Mouse (Mus musculus): ENCODE measurements around the gene Esrrg.

Gene Esrrg

DNA sequence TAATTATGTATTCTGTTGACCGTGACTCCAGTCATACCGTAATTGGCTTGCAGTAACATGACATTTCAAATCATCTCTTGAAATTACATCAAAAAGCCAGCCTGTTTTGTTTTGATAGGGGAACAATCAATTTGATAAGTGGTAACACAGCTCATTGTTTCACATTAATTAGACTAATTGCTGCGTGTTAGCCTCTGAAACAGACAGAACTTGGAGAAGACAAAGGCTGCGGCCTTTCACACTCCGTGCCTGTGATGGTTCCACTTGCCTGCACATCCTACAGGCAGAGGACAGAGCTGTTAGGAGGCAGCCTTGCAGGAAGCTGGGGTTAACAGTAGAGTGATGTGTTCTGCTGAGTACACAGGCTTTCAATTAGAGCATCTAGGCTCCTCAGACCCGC lies 309.7 kb downstream of the Esrrg start:
- DNase-seq (ENCODE audit: low spot score): no peak

DNA sequence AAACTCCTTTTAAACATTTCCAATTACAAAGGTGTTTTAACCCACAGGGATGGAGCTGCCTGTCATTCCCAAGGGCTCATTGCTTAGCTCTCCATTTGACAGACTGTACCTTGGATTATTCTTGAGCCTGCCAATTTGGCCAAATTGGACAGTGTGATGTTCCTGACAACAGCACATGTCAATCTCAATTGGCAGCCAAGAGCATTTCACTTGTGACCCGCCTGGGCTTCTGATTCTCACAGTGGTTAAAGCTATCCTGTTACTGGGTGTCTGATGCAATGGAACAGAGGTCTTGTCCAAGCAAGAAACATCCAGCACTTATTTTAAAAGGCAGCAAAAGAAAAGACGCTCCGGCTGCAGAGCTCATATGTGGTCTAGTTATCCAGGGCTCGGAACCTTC lies 310.3 kb downstream of the Esrrg start:
- no peak for DNase-seq (ENCODE audit: low spot score)

- DNase-seq (ENCODE audit: low spot score): no peak
These were observed 311.7 kb downstream of the Esrrg start for GRCm38 (mm10) chr1:187920156-187920777.

DNA sequence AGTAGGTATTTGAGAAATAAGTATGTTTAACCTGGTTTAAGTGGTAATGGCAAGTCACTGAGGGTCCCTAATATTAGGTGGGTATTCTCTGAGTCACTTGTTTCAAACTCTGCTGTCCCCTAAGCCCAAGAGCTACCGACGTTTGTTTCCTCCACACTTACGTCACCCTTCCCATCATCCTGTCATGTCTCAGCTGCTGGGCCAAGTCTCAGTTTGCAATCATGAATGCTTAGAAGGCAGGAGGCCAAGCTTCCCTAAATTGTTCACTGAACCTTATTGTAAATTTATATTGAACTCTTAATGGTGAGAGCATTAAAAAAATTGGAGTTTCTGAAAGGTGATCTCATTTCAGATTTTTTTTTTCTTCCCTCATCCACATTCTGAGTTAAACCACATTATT lies 322.6 kb downstream of the Esrrg start:
- no peak for DNase-seq (ENCODE audit: low spot score)

DNA sequence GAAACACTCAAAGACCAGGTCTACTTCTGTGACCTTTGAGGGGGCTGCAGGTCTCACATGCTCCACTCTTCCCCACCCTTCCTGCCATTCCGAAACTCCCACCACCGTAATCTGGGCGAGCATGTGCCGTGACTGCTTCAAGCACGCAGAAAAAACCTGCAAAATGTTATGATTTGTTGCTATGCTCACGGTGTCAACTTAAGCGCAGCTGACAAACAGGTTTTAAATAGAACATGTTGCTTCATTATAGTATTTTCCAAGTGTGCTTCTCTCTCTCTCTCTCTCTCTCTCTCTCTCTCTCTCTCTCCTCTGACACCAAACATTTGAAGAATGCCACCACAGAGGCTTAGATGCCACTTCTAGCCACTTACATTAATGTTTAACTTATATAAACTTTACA lies 330.1 kb downstream of the Esrrg start:
- no peak for DNase-seq (ENCODE audit: low spot score)

- no peak for DNase-seq (ENCODE audit: low spot score)
These were observed 330.5 kb downstream of the Esrrg start for GRCm38 (mm10) chr1:187939078-187939477.

- DNase-seq (ENCODE audit: low spot score): no peak
These were observed 342.9 kb downstream of the Esrrg start for GRCm38 (mm10) chr1:187951506-187951905.

GRCm38 (mm10) chr1:187956702-187957101 lies 348.1 kb downstream of the Esrrg start:
- DNase-seq (ENCODE audit: low spot score): no peak

- no peak for DNase-seq (ENCODE audit: low spot score)
These were observed 350.6 kb downstream of the Esrrg start for GRCm38 (mm10) chr1:187959192-187959591.

DNA sequence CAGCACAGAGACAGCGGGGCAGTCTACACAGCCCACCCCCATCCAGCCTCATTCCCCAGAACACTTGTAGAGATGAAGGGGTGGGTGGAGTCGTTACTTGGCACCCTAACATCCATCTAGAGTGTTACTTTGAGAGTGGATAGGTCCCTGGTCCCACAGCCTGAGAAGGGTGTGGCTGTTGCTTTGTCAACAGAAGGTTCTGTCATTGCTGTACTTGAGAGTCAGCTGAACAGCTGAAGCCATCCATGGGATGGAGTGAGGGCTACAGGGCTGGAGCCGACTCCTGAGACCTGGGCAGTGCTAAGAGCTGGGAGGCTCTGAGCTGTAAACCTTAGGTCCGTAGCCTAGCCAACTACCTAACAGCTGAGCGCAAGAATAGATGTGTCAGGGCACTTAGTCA lies 352.9 kb downstream of the Esrrg start:
- DNase-seq (ENCODE audit: low spot score): no peak

- DNase-seq (ENCODE audit: low spot score): no peak
These were observed 356.5 kb downstream of the Esrrg start for GRCm38 (mm10) chr1:187964829-187965760.

DNA sequence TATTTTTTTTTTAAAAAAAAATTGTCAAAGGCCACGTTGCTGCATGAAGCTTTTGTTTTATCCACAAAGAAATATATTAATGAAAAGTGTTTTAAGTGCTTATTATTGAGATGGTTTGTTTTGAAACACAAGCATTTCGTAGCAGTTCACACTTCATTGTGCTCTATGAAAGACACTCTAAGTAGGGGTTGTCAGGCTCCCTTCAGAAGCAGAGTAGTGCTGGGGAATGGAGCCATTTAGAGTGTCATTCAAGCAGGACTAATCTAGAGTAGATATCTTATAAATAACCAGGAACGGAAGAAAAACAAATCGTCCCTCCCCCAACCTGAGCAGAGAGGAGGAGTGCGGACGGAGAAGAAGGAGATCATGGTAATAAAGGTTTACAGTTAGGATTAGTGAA lies 357.3 kb downstream of the Esrrg start:
- DNase-seq (ENCODE audit: low spot score): no peak

- DNase-seq (ENCODE audit: low spot score): no peak
These were observed 359.8 kb downstream of the Esrrg start for GRCm38 (mm10) chr1:187968379-187968778.

DNA sequence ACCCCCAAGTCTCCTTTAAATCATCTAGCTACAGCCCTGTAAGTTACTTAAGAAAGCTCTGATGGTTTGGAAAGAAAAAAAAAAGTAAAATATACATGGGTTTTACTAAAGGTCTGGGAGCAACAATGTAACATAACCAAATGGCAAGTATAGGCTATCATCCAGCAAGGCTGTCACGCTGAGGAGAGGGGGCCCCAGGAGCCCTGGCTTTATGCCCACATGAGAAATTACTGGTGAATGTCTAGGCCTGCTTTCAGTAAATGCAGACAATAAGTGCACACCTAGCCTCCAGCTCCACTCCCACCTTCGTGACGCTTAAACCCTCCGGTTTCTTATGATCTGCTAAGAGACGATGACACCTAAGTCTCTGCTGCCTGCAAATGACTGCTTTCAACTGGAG lies 360.9 kb downstream of the Esrrg start:
- DNase-seq (ENCODE audit: low spot score): no peak

DNA sequence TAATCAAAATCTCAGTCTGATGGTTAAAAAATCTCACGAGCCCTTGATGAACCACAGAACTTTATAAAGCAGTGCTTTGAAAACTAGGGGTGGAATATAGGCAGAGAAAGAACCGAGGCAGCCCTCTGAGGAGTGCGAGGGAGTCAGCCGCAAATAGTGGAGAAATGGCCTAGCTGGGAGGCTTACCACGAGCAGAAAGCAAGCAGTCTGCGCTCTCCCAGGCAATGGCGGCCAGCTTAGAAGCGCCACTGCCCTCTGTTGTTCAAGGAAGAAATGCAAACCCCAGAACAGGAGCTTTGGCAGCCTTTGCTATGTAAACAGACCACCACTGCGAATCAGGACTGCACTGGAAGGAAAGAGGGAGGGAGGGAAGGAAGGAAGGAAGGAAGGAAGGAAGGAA lies 365.8 kb downstream of the Esrrg start:
- peak; percentile 10 for DNase-seq (ENCODE audit: low spot score)

GRCm38 (mm10) chr1:187975465-187976352 lies 367.1 kb downstream of the Esrrg start:
- no peak for DNase-seq (ENCODE audit: low spot score)

DNA sequence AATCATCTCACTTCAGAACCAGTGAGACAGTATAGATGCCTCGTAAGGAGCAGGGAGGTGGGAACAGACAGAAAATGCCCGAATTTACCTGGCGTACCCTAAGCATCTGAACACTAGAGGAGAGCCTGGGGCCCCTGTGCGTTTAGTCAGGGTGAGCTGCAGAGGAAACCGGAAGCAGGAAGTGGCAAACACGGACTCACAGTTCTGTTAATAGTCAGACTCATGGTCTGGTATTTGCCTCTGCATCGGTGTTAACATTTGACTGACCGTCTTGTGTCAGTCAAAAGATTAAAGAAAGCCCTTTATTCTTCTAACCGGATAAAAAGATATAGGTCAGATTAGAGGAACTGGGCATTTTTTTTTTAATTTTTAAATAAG lies 367.8 kb downstream of the Esrrg start:
- no peak for DNase-seq (ENCODE audit: low spot score)

DNA sequence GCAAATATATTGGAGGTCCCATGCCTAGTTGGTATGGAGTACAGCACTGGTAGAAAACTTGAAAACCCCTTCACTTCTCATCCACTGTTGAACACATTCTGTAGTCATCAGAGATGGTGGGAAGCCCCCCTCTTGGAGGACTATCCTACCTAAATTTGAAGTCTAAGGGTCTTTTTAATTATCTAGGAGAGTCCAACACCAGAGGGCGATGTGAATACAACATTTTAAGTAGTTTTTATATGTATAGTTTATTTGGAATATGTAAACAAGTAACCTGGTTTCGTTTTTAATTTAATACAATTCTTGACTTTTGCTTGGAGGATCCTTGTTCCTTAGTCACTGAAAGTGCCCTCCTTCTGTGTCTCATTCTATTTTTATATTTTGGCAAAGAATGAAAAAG lies 372.4 kb downstream of the Esrrg start:
- DNase-seq (ENCODE audit: low spot score): no peak

DNA sequence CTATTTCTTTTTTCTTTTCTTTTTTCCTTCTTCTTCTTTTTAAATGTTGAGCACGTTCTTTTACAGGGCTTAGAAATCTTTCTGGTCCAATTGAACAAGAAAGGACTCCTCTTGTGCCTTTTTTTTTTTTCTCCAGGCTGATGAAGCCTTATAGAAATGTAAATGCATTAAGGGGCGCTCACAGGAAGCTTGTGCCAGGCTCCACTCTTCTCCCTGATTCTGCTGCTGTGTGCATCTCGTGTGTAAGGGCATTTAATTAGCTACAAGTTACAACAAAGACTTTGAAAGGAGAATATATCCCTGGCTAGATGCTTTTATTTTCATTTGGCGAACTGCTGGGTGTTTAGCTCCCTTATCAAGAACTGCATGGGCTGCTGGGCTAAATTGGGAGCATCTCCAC lies 374.6 kb downstream of the Esrrg start:
- DNase-seq (ENCODE audit: low spot score): no peak

- DNase-seq (ENCODE audit: low spot score): no peak
These were observed 381.6 kb downstream of the Esrrg start for GRCm38 (mm10) chr1:187990161-187990560.

DNA sequence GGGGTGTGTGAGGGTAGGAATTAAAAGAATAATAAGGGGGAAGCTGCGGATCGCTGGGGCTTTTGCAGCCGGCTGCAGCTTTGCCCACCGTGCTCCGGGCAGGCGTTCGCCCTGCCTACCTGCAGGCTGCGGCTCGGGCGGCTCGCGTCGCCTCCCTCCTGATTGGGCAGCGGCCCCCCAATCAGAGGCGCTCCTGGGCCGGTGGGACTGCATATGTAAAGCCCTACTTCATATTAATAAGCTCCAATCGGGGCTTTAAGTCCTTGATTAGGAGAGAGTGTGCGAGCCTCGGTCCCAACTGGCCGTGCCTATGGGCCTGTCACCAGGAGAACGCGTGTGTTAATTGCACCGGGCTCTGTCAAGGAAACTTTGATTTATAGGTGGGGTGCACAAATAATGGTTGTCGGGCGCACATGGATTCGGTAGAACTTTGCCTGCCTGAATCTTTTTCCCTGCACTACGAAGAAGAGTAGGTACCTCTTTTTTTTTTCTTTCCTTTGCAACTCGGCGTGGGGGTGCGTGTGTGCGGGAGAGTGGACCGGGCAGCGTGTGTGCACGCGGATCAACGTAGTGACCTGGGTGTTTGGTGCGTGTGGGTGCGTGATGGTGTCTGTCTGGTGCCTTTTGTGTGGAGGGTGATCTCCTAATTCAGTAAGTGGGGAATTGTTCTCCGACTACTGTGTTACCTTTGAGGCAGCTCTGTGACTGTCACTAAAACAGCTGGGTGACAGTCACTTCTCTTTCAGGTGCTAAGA lies 389.2 kb downstream of the Esrrg start:
- DNase-seq (ENCODE audit: low spot score): peak; percentile 31

DNA sequence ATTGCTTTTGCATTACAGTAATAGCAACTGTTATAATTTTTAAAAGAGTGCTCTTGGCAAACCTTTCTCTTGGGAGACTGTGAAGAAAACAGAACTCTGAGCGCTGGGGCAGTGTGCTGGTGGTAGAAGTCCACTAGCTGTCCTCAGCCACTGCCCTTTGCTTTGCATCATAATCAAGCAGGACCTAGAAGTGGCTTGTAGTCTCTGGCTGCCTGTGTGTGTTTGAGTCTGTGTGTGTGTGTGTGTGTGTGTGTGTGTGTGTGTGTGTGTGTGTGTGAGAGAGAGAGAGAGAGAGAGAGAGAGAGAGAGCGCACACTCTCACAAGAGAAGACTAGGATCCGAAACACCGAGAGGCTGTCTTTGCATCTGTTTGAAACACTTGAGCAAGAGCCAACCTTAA lies 390.5 kb downstream of the Esrrg start:
- DNase-seq (ENCODE audit: low spot score): no peak
